Mouse (Mus musculus) ES-E14 (cell line): ENCODE results near the gene Sfrp2. TPM values are rescaled to one million over a fixed set of nuclear protein-coding genes. Genes with fewer than 3 reads are reported as not detected.

ENCODE experiments used
- DNase-seq: peaks from one replicate; pipeline ENCODE4 v3.0.0-alpha.2; 2013; ENCODE audit warnings: low read depth, low spot score
- H3K27ac ChIP-seq: 2 replicates; pipeline ENCODE4 v1.5.1; 2012; ENCODE audit warnings: low read depth, mild to moderate bottlenecking, low read length, moderate library complexity, mixed read lengths; ENCODE audit not compliant: poor library complexity, insufficient read depth, severe bottlenecking
- H3K36me3 ChIP-seq: 2 replicates; pipeline ENCODE4 v1.6.1; 2012; ENCODE audit warnings: mild to moderate bottlenecking, low read length, moderate library complexity, mixed read lengths; ENCODE audit not compliant: control insufficient read depth, poor library complexity, insufficient read depth, severe bottlenecking
- H3K4me1 ChIP-seq, 2 experiments: fragments of 150-350 bp in 1 of 2; sonication (generic) in 1 of 2; 2 replicates each; pipeline ENCODE4 v1.6.1; 2012; ENCODE audit warnings: low read length in 2 of 2, mild to moderate bottlenecking in 1 of 2, mixed read lengths in 1 of 2; ENCODE audit not compliant: control insufficient read depth in 2 of 2, insufficient read depth in 2 of 2, poor library complexity in 1 of 2
- H3K4me3 ChIP-seq, 2 experiments: fragments of 150-350 bp in 1 of 2; sonication (generic) in 1 of 2; 2 replicates each; pipeline ENCODE4 v1.5.1; 2012; ENCODE audit warnings: low read length in 2 of 2, low read depth in 1 of 2, mild to moderate bottlenecking in 1 of 2, mixed read lengths in 1 of 2; ENCODE audit not compliant: insufficient read depth in 1 of 2, poor library complexity in 1 of 2, severe bottlenecking in 1 of 2
- H3K9ac ChIP-seq: 2 replicates; pipeline ENCODE4 v1.6.1; 2012; ENCODE audit warnings: low read depth, mild to moderate bottlenecking, low read length, mixed read lengths; ENCODE audit not compliant: poor library complexity, insufficient read depth, severe bottlenecking
- H3K9me3 ChIP-seq: fragments of 150-350 bp; sonication (generic); 2 replicates; pipeline ENCODE4 v1.6.1; 2012; ENCODE audit warnings: low read depth, mild to moderate bottlenecking, low read length; ENCODE audit not compliant: control insufficient read depth, insufficient read depth
- CHD2 ChIP-seq: IDR thresholded peaks from 2 replicates; pipeline ENCODE4 v1.6.1; 2014; ENCODE audit warnings: mild to moderate bottlenecking, low read depth, low read length, inconsistent platforms
- HCFC1 ChIP-seq: IDR thresholded peaks from 2 replicates; pipeline ENCODE4 v1.6.1; 2012; ENCODE audit warnings: low read length, inconsistent platforms, borderline replicate concordance; ENCODE audit not compliant: insufficient read depth
- MAFK ChIP-seq: IDR thresholded peaks from 2 replicates; pipeline ENCODE4 v1.6.1; 2014; ENCODE audit warnings: mild to moderate bottlenecking, low read depth, low read length, inconsistent platforms; ENCODE audit not compliant: insufficient read depth
- ZC3H11A ChIP-seq: IDR thresholded peaks from 2 replicates; pipeline ENCODE4 v1.6.1; 2012; ENCODE audit warnings: low read depth, mild to moderate bottlenecking, inconsistent platforms, low read length, borderline replicate concordance
- ZNF384 ChIP-seq: IDR thresholded peaks from 2 replicates; pipeline ENCODE4 v1.6.1; 2012; ENCODE audit warnings: low read depth, low read length, inconsistent platforms
- in situ Hi-C, 2 experiments: fragments of 600-800 bp; cut with MboI; formaldehyde crosslinking; loops; one replicate each; pipeline ENCODE4 v1.15.1; 2025; ENCODE audit warnings: low sequenced_read_pairs in 2 of 2, inconsistent platforms in 1 of 2; ENCODE audit not compliant: unreplicated experiment in 2 of 2
- total RNA-seq: library from RNA; depleted of rRNA; stranded (reverse); fragments of 300-350 nt; gene quantifications from 2 replicates; pipeline ENCODE4 v1.2.3, GENCODE M21; 2012

The Sfrp2 gene
- total RNA-seq, 1 experiment: 29.5 TPM

- no peak for DNase-seq
- TF ChIP-seq ZNF384 (no peak), MAFK (no peak), CHD2 (no peak), ZC3H11A (no peak), HCFC1 (no peak)
- Histone ChIP-seq H3K9ac (no peak overlapping the region), H3K36me3 (no peaks in the 10 kb centered on the region; the same call in 1 of the 2 replicates), H3K27ac (peak overlapping the region; percentile 38; the same call in 1 of the 2 replicates), H3K4me3 (no peak overlapping the region), H3K4me1 (peaks cover 0 to 12% of the 10 kb centered on the region in 2 experiments; a peak in 1 of 4 replicates), H3K9me3 (no peaks in the 10 kb centered on the region)
- in situ Hi-C loops: no loop called here
Measured at GRCm38 (mm10) chr3:83787086-83787485, 21.0 kb downstream of the Sfrp2 start.

GRCm38 (mm10) chr3:83787776-83788305 lies 21.7 kb downstream of the Sfrp2 start:
- Histone ChIP-seq H3K9ac (no peak overlapping the region), H3K36me3 (no peaks in the 10 kb centered on the region; the same call in 1 of the 2 replicates), H3K4me1 (peaks cover 0 to 12% of the 10 kb centered on the region in 2 experiments; a peak in 1 of 4 replicates), H3K9me3 (no peaks in the 10 kb centered on the region), H3K27ac (peak overlapping the region; percentile 20; the same call in 1 of the 2 replicates), H3K4me3 (no peak overlapping the region)
- in situ Hi-C loops: no loop called here
- TF ChIP-seq MAFK: no peak
- no peak for TF ChIP-seq CHD2
- no peak for TF ChIP-seq ZNF384
- no peak for DNase-seq

- H3K36me3 ChIP-seq: no peaks in the 10 kb centered on the region; the same call in 1 of the 2 replicates
- H3K9me3 ChIP-seq: no peaks in the 10 kb centered on the region
- DNase-seq: no peak
- no peak overlapping the region for H3K27ac ChIP-seq
- TF ChIP-seq ZC3H11A: no peak
- TF ChIP-seq HCFC1: no peak
- TF ChIP-seq ZNF384: no peak
- no peak for TF ChIP-seq MAFK
- TF ChIP-seq CHD2: no peak
- H3K9ac ChIP-seq: peak overlapping the region; percentile 83
- peak overlapping the region; percentile 88 to 93 for H3K4me3 ChIP-seq
- in situ Hi-C loops: no loop called here
- H3K4me1 ChIP-seq: peaks cover 0 to 4% of the 10 kb centered on the region in 2 experiments; a peak in 1 of 4 replicates
Measured at GRCm38 (mm10) chr3:83789651-83790451, 23.7 kb downstream of the Sfrp2 start.

GRCm38 (mm10) chr3:83791444-83791843 lies 25.3 kb downstream of the Sfrp2 start:
- Histone ChIP-seq H3K9ac (no peak overlapping the region), H3K27ac (no peak overlapping the region), H3K4me1 (peaks cover 0 to 4% of the 10 kb centered on the region in 2 experiments; a peak in 1 of 4 replicates), H3K9me3 (no peaks in the 10 kb centered on the region), H3K4me3 (no peak overlapping the region), H3K36me3 (no peaks in the 10 kb centered on the region; the same call in 1 of the 2 replicates)
- TF ChIP-seq ZNF384: no peak
- no peak for TF ChIP-seq ZC3H11A
- no peak for TF ChIP-seq HCFC1
- no peak for TF ChIP-seq MAFK
- no peak for TF ChIP-seq CHD2
- no peak for DNase-seq
- in situ Hi-C loops: no loop called here
